Mouse (Mus musculus) midbrain, embryonic 11.5 days (tissue): Measurements from ENCODE around the gene Olig3. TPM values are rescaled to one million over a fixed set of nuclear protein-coding genes. Genes with fewer than 3 reads are reported as not detected.

Experiments used
- ATAC-seq: fragments of 200-750 bp; cut with Nextera tagmentation; 2 replicates; pipeline ENCODE4 v1.8.0; 2017; ENCODE audit warnings: moderate TSS enrichment, moderate library complexity; ENCODE audit not compliant: low FRiP score
- DNase-seq: peaks from one replicate; pipeline ENCODE4 v3.0.0; 2015; ENCODE audit warnings: low spot score; ENCODE audit errors: missing footprints
- H3K27ac ChIP-seq: fragments of 300-500 bp; sonication (generic); 2 replicates; pipeline ENCODE4 v1.5.1; 2014; ENCODE audit warnings: low read depth, low read length
- H3K27me3 ChIP-seq: fragments of 300-500 bp; sonication (generic); 2 replicates; pipeline ENCODE4 v1.6.1; 2014; ENCODE audit warnings: mild to moderate bottlenecking, low read length, moderate library complexity, mixed read lengths; ENCODE audit not compliant: control insufficient read depth, insufficient read depth
- H3K36me3 ChIP-seq: fragments of 300-500 bp; sonication (generic); 2 replicates; pipeline ENCODE4 v1.6.1; 2014; ENCODE audit warnings: mild to moderate bottlenecking, low read length, moderate library complexity, mixed read lengths; ENCODE audit not compliant: control insufficient read depth, insufficient read depth
- H3K4me1 ChIP-seq: fragments of 300-500 bp; sonication (generic); 2 replicates; pipeline ENCODE4 v1.6.1; 2014; ENCODE audit warnings: low read length; ENCODE audit not compliant: control insufficient read depth, insufficient read depth
- H3K4me2 ChIP-seq: fragments of 300-500 bp; sonication (generic); 2 replicates; pipeline ENCODE4 v1.6.1; 2014; ENCODE audit warnings: mild to moderate bottlenecking, moderate library complexity
- H3K4me3 ChIP-seq: fragments of 300-500 bp; sonication (generic); 2 replicates; pipeline ENCODE4 v1.5.1; 2014; ENCODE audit warnings: low read depth, low read length
- H3K9ac ChIP-seq: fragments of 300-500 bp; sonication (generic); 2 replicates; pipeline ENCODE4 v1.6.1; 2014; ENCODE audit warnings: low read length
- H3K9me3 ChIP-seq: fragments of 300-500 bp; sonication (generic); 2 replicates; pipeline ENCODE4 v1.6.1; 2016; ENCODE audit warnings: low read length; ENCODE audit not compliant: control insufficient read depth
- WGBS: fragments of 180-500 bp; shearing (Covaris S2); extraction: QIAGEN DNeasy Blood & Tissue Kit; methylation state at CpG from one replicate; pipeline ENCODE4 v1.1.7; 2014; 5-methylcytosine and 5-hydroxymethylcytosine counted together
- polyA plus RNA-seq: library from polyadenylated mRNA; unstranded; fragments of >200 nt; fragmentation: Nextera tagmentation; extraction: Ambion mirVana; gene quantifications from 2 replicates; pipeline ENCODE4 v1.2.1, GENCODE M21; 2014

Gene Olig3
- polyA plus RNA-seq, 1 experiment from 2014 or later = 18.7 TPM

GRCm38 (mm10) chr10:19357848-19358247 lies 1.5 kb downstream of the Olig3 start:
- H3K4me3 ChIP-seq = peak overlapping the region; percentile 33
- DNase-seq = peak; percentile 91
- no peaks in the 10 kb centered on the region for H3K36me3 ChIP-seq
- no peak for ATAC-seq
- no peak overlapping the region for H3K27ac ChIP-seq
- 11% methylated on average over 5 of the region's 5 CpGs for WGBS
- H3K9ac ChIP-seq = peak overlapping the region; percentile 43
- H3K4me2 ChIP-seq = no peak overlapping the region; the same call in 1 of the 2 replicates
- H3K9me3 ChIP-seq = no peaks in the 10 kb centered on the region
- peaks cover 1% of the 10 kb centered on the region; the same call in 1 of the 2 replicates for H3K4me1 ChIP-seq
- peaks cover 93% of the 10 kb centered on the region for H3K27me3 ChIP-seq

- H3K27me3 ChIP-seq = peaks cover 82% of the 10 kb centered on the region
- no peaks in the 10 kb centered on the region for H3K9me3 ChIP-seq
- H3K9ac ChIP-seq = no peak overlapping the region
- no peaks in the 10 kb centered on the region for H3K4me1 ChIP-seq
- DNase-seq (peak; percentile 92), ATAC-seq (no peak)
- no peak overlapping the region for H3K4me3 ChIP-seq
- 9% methylated on average over 3 of the region's 3 CpGs for WGBS
- H3K36me3 ChIP-seq = no peaks in the 10 kb centered on the region
- H3K4me2 ChIP-seq = no peak overlapping the region; the same call in 1 of the 2 replicates
- no peak overlapping the region for H3K27ac ChIP-seq
Measured at GRCm38 (mm10) chr10:19360446-19361300, 4.3 kb downstream of the Olig3 start.

DNA sequence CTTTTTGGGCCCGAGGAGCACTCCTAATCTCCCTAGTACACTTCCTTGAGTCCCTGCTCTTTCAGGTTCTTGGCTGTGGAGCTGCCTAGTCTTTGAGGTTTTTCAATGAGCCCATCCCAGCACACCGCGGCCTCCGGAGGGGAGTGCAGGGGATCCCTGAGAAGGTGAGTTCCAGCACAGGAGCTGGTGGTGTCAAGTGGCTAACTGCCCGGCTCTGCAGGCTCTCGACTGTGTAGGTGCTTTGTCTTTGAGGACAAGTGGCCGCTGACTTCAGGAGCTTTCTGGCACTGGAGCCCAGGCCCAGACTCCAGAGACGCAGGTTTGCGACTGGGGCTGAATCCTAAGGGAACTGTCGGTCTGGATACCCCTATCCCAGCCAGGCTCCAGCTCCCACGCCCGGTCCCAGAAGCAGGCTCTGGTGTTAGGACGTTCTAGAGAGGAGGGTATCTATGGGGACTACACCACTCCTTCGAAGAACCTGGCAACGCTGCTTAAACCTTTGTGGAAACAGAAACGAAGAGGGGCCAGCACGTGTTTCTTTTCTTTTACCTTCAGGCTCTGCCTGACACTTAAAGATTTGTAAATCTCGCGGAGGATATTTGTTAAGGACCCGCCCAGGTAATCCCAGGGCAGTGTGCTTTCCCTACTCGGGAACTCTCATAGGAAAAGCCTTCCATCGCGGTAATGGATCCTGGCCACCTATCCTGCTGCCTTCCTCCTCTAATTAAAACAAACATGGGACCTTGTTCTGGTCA lies 5.4 kb downstream of the Olig3 start:
- no peak overlapping the region; the same call in 1 of the 2 replicates for H3K4me3 ChIP-seq
- H3K27me3 ChIP-seq = peaks cover 71% of the 10 kb centered on the region
- H3K4me2 ChIP-seq = peak overlapping the region; percentile 8; the same call in 1 of the 2 replicates
- no peaks in the 10 kb centered on the region for H3K4me1 ChIP-seq
- H3K9me3 ChIP-seq = no peaks in the 10 kb centered on the region
- no peak overlapping the region for H3K9ac ChIP-seq
- DNase-seq (peak; percentile 94), ATAC-seq (peak; percentile 14; the same call in 1 of the 2 replicates)
- no peaks in the 10 kb centered on the region for H3K36me3 ChIP-seq
- no peak overlapping the region for H3K27ac ChIP-seq
- WGBS = under 1% methylated on average over 23 of the region's 23 CpGs

DNA sequence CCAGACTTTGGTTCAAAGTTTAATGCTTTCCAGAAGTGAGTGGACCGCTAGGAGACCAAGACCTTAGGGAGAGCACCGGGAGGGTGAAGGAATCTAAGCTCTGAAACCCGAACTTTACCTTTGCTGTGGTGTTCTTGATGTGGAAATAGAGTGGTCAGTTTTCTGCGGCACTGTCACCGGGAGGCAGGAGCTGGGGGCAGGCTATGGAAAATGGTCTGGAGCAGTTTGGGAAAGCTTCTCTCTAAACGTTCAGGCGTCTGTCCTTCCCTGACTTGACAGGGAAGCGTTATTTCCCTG lies 5.9 kb downstream of the Olig3 start:
- Histone ChIP-seq H3K4me3 (peak overlapping the region; percentile 3; the same call in 1 of the 2 replicates), H3K4me2 (peak overlapping the region; percentile 4; the same call in 1 of the 2 replicates), H3K27ac (no peak overlapping the region), H3K27me3 (peaks cover 66% of the 10 kb centered on the region), H3K36me3 (no peaks in the 10 kb centered on the region), H3K9me3 (no peaks in the 10 kb centered on the region), H3K9ac (no peak overlapping the region), H3K4me1 (no peaks in the 10 kb centered on the region)
- 2% methylated on average over 8 of the region's 8 CpGs for WGBS
- peak; percentile 94 for DNase-seq
- ATAC-seq = no peak

- H3K4me2 ChIP-seq = peak overlapping the region; percentile 17; the same call in 1 of the 2 replicates
Measured at GRCm38 (mm10) chr10:19362861-19363260, 6.5 kb downstream of the Olig3 start.

DNA sequence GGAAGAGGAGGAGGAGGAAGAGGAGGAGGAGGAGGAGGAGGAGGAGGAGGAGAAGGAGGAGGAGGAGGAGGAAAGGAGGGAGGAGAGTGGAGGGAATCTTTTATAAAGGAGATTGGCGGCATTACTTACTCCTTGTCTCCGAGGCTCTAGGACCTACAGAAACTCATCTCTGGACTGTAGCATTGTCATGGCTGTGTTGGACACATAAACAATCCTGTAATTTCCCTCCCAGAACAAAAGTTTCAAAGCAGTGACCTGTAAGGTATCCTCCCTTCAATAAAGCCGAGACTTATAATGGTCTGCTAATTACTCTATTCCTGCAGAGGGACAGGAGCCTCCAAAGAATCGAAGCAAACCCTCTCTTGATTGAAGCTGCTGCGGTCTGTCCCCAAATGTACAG lies 7.0 kb downstream of the Olig3 start:
- ATAC-seq (no peak), DNase-seq (peak; percentile 90)
- H3K4me1 ChIP-seq = no peaks in the 10 kb centered on the region
- no peaks in the 10 kb centered on the region for H3K9me3 ChIP-seq
- H3K36me3 ChIP-seq = no peaks in the 10 kb centered on the region
- H3K4me2 ChIP-seq = no peak overlapping the region
- no peak overlapping the region for H3K4me3 ChIP-seq
- no peak overlapping the region for H3K27ac ChIP-seq
- peaks cover 55% of the 10 kb centered on the region for H3K27me3 ChIP-seq
- H3K9ac ChIP-seq = no peak overlapping the region
- WGBS = 3% methylated on average over 5 of the region's 5 CpGs

More at GRCm38 (mm10) chr10:19362861-19363260, 6.5 kb downstream of the Olig3 start:
- ATAC-seq = no peak
- Histone ChIP-seq H3K4me3 (peak overlapping the region; percentile 11), H3K4me1 (no peaks in the 10 kb centered on the region), H3K27ac (no peak overlapping the region), H3K36me3 (no peaks in the 10 kb centered on the region), H3K9me3 (no peaks in the 10 kb centered on the region), H3K9ac (no peak overlapping the region), H3K27me3 (peaks cover 60% of the 10 kb centered on the region)
- peak; percentile 94 for DNase-seq
- WGBS = 2% methylated on average over 17 of the region's 17 CpGs

DNA sequence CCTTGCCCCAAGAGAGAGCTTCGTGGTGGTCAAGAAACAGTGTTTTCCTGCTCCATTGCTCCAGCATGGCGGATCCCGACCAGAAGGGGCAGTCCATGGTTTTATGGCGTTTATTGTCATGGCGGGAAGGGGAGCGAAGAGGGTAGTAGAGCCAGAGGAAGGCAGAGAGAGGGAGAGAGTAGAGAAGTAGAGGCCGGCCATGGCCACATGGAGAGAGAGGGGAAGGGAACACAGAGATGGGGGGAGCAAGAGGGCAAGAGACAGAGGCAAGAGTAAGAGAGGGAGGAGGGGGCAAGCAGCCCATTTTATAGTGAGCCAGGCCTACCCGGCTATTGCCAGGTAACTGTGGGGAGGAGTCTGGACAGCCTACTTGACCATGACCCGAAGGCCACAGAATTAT lies 12.8 kb downstream of the Olig3 start:
- Histone ChIP-seq H3K9me3 (no peaks in the 10 kb centered on the region), H3K27me3 (peaks cover 9% of the 10 kb centered on the region), H3K4me2 (no peak overlapping the region), H3K4me1 (peaks cover 3% of the 10 kb centered on the region; the same call in 1 of the 2 replicates), H3K27ac (no peak overlapping the region), H3K36me3 (no peaks in the 10 kb centered on the region), H3K4me3 (no peak overlapping the region), H3K9ac (no peak overlapping the region)
- ATAC-seq (no peak), DNase-seq (peak; percentile 60)
- 91% methylated on average over 9 of the region's 9 CpGs for WGBS

DNA sequence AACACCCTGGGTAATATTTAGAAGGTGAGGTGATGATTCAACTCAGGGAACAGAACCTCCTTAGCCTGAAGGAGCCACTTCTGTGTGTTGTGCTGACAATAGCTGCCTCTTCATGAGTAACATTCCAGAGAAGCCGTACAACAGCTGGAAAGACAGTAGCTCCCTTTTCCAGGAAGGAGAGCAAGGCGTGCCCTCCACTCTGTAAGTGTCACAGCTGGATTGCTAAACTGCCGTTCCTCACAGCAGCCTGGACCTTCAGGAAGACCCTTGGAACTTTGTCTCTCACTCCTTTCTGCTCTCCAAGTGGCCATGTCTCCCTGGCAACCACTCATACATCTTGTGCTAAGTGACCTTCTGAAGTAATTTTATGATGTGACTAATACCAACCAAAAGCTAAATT lies 13.8 kb downstream of the Olig3 start:
- H3K27me3 ChIP-seq = peaks cover 1% of the 10 kb centered on the region
- H3K9ac ChIP-seq = no peak overlapping the region
- 73% methylated on average over 3 of the region's 3 CpGs for WGBS
- H3K4me2 ChIP-seq = no peak overlapping the region
- peaks cover 3% of the 10 kb centered on the region; the same call in 1 of the 2 replicates for H3K4me1 ChIP-seq
- H3K27ac ChIP-seq = no peak overlapping the region
- ATAC-seq (no peak), DNase-seq (peak; percentile 37)
- no peak overlapping the region for H3K4me3 ChIP-seq
- H3K36me3 ChIP-seq = no peaks in the 10 kb centered on the region
- H3K9me3 ChIP-seq = no peaks in the 10 kb centered on the region

DNA sequence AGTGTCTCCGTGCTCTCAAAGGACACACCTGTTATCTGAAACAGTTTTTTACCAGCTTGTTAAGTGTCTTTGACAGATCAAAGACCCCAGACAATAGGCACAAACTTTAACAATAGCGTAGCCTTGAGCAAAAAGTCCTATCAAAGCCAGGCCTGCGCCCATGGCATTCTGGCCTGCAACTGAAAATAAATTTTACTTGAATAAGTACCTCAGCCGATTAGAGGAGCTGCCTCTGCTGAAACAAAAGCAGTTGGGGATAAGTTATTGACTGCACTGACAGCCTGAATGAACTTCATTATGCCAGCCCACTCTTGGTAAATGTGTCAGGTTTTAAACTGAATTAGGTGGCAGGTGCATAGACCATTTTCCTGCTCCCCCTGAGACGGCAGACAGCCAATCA lies 15.9 kb downstream of the Olig3 start:
- 29% methylated on average over 5 of the region's 5 CpGs for WGBS

More for the DNA sequence above, 15.9 kb downstream of the Olig3 start:
- DNase-seq = peak; percentile 79
- Histone ChIP-seq H3K4me2 (no peak overlapping the region), H3K4me1 (peaks cover 3% of the 10 kb centered on the region; the same call in 1 of the 2 replicates), H3K36me3 (no peaks in the 10 kb centered on the region), H3K4me3 (no peak overlapping the region), H3K27ac (no peak overlapping the region), H3K9me3 (no peaks in the 10 kb centered on the region), H3K9ac (no peak overlapping the region), H3K27me3 (no peaks in the 10 kb centered on the region)
- no peak for ATAC-seq
